Mouse (Mus musculus) erythroblast, adult 5-6 weeks (primary cell): ENCODE results near the gene Vcl. TPM values are rescaled to one million over a fixed set of nuclear protein-coding genes. Genes with fewer than 3 reads are reported as not detected.

ENCODE experiments used
- ATAC-seq: replicated peaks from 2 replicates; pipeline ENCODE4 v1.8.0; 2016; ENCODE audit warnings: moderate number of reproducible peaks, mild to moderate bottlenecking, moderate TSS enrichment, inconsistent platforms; ENCODE audit not compliant: poor library complexity, low FRiP score, severe bottlenecking
- total RNA-seq, 2 experiments: library from RNA; stranded (forward) in 1 of 2; stranded (reverse) in 1 of 2; fragments of 150-400 nt in 1 of 2; fragments of 200-764, 138-1000 nt in 1 of 2; gene quantifications; 2 replicates each; pipeline versions ENCODE4 v1.2.3 to v1.2.4; 2015 to 2017; ENCODE audit warnings: low replicate concordance in 2 of 2

Gene Vcl
- total RNA-seq, 2 experiments from 2014 or later = 34.6 to 42.1 TPM

DNA sequence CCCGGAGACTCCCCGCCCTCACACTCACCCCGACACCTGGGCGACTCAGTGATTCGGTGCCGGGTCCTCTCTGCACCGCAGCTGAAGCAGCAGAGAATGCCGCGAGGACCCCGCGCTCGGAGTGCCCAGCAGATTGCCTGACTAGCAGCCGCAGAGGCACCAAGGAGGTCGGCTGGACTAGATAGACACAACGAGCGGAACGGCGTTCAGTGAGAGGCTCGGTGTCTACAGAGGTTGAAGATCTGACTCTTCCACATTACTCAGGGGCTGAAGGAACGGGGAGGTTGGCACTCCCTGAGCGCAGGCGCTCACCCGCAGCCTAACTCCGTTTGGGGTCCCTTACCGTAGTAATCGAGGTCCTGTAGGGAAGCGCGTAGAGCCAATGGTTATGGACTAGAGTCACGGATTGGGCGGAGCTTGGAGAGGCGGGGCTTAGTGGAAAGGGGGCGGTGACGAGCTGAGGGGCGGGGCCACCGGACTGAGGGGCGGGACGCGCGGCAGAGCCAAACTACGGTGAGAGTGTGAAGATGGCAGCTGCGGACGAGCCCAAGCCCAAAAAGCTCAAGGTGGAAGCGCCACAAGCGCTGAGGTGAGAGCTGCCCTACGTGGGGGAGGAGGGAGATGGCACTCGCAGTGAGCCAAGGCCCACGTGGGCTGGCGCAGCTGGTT is 123.0 kb downstream of the Vcl start, which contains the start of the genes Ap3m1 and Adk:
Gene Ap3m1 (minus strand): TSS at position 397 of the 669 bp plus-strand sequence.
Gene Adk (plus strand): TSS at position 463 of the 669 bp plus-strand sequence.
- ATAC-seq = peak; percentile 92

DNA sequence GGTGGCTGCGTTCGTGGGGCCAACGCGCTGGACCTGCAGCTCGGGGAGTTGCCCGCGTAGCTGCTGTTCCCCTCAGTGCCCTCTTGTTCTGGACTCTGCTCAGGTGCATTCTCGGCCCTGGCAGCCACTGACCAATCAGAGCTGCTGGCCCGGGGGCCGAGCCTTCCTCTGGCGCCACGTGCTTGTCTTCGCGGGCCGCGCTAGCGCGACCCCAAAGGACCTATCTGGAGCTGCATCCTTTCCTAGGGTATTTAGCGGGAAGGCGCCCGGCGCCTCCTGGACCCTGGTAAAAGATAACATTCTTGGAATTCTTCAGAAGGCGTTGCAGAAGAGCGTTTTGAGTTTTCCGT is 123.6 kb downstream of the Vcl start:
- no peak; the same call in 1 of the 2 replicates for ATAC-seq

DNA sequence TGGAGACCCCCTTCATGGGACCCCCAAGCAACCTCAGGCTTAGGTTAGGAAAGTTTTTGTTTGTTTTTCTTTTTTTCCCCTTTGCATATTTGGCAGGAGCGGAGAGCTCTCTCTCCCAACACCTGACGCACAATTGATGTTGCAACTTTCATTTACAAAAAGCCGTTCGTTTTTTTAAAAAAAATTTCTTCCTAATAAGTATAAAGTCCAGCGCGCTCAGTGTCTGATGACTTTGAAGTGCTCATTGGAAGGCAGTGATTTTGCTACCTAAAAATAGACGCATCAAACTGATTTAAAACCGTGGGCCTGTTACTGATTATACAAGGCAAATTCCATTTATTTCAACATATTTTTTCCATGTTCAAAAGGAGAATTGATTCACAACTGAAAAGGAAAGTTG is 124.0 kb downstream of the Vcl start:
- ATAC-seq = no peak

- no peak for ATAC-seq
Measured at GRCm38 (mm10) chr14:21053586-21053985, 124.4 kb downstream of the Vcl start.

DNA sequence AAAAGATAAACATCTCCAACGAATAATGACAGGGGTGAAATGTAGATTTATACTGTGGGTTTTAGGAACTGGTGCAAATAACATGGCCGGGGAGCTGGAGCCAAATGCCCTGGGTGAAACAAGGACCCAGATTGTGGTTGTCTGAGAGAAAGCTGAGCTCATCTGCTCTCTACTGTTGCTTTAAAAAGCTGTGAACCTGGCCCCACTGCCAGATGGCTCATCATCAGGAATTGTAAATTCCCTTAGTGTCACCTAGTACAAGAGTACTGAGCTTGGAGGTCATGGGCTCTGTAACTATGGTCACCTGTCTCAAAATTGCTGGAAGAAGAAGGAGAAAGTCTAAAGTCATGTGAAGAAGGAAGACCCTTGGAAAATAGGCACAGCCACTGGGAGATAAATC is 129.8 kb downstream of the Vcl start:
- no peak for ATAC-seq

- no peak for ATAC-seq
Measured at GRCm38 (mm10) chr14:21062766-21063513, 133.7 kb downstream of the Vcl start.

DNA sequence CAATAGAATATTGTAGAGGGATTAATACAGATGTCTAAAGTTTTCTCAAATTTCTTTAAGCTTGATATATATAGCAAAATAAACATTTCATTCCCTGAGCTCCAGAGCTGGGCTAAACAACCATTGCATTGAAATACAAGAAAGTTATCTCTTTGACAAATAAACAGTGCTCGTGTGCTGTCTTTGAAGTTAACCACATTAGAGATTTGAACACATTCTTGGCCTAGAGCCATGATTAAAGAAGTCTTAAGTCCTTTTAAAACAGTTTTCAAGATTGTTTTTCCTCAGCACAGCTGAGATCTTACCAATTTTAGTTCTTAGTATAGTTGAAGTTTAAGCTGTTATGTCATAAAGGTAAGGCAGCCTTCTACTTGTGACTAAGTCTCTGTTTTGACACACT is 135.1 kb downstream of the Vcl start:
- no peak for ATAC-seq

GRCm38 (mm10) chr14:21065490-21066162 is 136.4 kb downstream of the Vcl start:
- no peak for ATAC-seq

GRCm38 (mm10) chr14:21069594-21069993 is 140.4 kb downstream of the Vcl start:
- ATAC-seq = peak; percentile 57; the same call in 1 of the 2 replicates

DNA sequence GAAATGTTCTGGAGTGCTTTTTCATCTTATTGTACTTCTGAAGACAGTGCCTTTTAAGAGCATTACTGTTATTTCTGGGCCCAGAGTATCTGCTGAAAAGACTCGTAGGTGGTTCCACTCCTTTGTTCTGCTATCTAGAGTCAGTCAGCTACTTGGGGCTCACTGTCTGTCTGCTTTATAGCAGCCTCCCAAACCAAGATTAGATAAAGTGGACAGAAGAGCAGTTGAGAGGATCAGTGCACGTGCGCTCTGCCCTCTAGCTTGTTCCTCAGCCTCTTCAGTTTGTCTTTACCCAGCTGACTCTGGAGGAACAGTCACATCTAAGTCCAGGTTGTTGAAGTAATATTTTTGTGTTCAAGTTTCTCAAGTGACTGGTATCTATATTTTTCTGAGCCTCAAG is 144.8 kb downstream of the Vcl start:
- no peak for ATAC-seq

DNA sequence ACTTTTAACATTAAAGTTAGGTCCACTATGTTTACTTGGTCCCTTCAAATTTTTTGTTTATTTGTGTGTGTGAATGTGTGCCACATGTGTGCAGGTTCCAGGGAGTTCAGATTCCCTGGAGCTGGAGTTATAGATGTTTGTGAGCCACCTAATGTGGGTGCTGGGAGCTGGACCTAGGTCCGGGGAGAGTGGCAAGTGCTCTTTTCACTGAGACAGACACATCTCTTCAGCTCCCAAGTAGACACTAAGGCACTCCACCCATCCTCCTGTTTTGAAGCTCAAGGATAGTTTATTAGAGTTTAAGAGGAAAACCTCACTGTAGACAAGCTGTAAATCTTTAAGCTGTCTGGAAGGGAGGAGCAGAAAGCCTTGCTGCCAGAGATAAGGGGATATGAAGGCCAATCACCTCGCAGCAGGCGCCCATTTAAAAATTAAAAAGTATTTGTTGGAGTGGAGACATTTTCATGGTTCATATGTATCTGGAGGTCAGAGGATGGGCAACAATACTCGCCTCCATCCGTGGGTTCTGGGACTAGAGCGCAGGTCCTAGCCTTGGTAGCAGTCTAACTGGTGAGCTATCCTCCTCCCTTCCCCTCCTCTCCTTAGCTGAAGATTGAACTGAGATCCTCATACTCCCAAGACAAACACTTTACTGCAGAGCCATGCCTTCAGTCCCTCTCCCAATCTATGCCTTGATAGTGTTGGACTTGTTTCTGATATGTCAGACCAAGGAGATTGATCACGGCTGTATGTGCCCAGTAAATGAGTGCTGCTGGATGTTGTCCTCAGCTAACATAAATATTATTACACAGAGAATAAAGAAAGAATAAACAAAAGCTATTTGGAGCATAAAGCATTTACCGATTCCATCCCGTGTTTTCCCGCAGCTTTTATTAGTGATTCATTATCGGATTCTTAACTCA is 145.5 kb downstream of the Vcl start:
- ATAC-seq = peak; percentile 67

- ATAC-seq = peak; percentile 87
Measured at GRCm38 (mm10) chr14:21075751-21076500, 146.7 kb downstream of the Vcl start.

- ATAC-seq = 0 out of 2 replicates have a peak, but pooled peaks have one; percentile 10
Measured at GRCm38 (mm10) chr14:21076501-21077194, 147.4 kb downstream of the Vcl start.

- no peak for ATAC-seq
Measured at GRCm38 (mm10) chr14:21077939-21078338, 148.7 kb downstream of the Vcl start.

DNA sequence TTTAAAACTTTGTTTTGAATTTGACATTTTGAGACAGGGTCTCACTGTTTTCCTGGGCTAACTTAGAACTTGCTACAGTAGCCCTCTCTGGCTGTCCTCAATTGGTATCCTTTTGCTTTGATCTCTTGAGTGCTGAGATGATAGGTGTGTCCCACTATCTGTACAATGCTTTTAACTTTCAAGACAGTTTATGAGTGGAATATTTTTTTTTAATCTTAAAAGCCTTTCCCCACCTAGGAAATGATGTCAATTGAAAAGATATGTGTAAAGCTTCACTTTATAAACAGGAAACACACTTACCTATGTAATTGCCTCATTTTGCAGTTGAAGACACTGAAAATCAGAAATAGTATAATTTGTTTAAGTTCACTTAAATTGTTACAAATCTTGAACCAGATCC is 149.3 kb downstream of the Vcl start:
- no peak for ATAC-seq

DNA sequence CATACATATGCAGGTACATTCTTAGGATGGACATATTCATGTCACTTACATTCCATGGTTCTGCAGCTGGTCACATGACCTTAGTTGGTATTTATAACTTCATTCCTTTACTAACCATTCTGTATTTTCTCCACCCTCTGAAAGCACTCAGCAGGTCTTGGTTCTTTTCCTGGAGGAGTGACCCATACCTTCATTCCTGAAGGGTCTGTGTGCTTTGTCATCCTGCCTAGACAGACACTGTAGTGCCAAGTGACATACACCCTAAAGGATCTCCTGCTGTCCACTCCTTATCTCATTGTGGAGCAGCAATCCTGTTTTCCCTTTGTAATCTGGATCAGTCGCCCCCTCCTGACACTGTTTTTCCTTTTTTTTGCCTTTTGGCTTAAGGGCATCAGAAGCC is 153.6 kb downstream of the Vcl start:
- ATAC-seq = no peak
